18 mouse cellular contexts compared by ENCODE assay signal in genomic region chr9:98712023-98712563, GRCm38 (mm10).
DNase-seq lines count a peak whose midpoint lies in the region; ATAC-seq and TF ChIP-seq lines count a peak whose summit lies in the region.
"Had no signal": no experiment of that assay in that cellular context is flagged by ENCODE, and none has a peak within 500 bp of the region (broad histone marks: within the 10 kb centered on the region; RNA-seq: fewer than 3 reads in every experiment).

No protein-coding gene starts in this region.

- no peak for TF ChIP-seq EP300 in lung, postnatal 0 days (IDR thresholded peaks at IDR 0.05)

- no peaks in the 10 kb centered on the region for H3K36me3 ChIP-seq in intestine, embryonic 14.5 days (ENCODE audit: control insufficient read depth, insufficient read depth, low read length)
- H3K36me3 ChIP-seq in intestine, postnatal 0 days (ENCODE audit: control insufficient read depth, insufficient read depth) = no peaks in the 10 kb centered on the region
- H3K36me3 ChIP-seq in lung, postnatal 0 days (ENCODE audit: insufficient read depth, low read length) = no peaks in the 10 kb centered on the region
- no peaks in the 10 kb centered on the region for H3K36me3 ChIP-seq in embryonic facial prominence, embryonic 14.5 days (ENCODE audit: control insufficient read depth, insufficient read depth, low read length)
- H3K36me3 ChIP-seq in limb, embryonic 12.5 days = no peaks in the 10 kb centered on the region
- no peaks in the 10 kb centered on the region for H3K36me3 ChIP-seq in heart, embryonic 10.5 days
- H3K36me3 ChIP-seq: embryonic facial prominence, embryonic 12.5 days; forebrain, embryonic 12.5 days had no signal

- no peak overlapping the region for H3K4me2 ChIP-seq in intestine, embryonic 14.5 days (ENCODE audit: low read length)
- no peak overlapping the region for H3K4me2 ChIP-seq in intestine, postnatal 0 days (replicated peaks; ENCODE audit: low read depth)
- H3K4me2 ChIP-seq in lung, postnatal 0 days (replicated peaks; ENCODE audit: low read depth, low read length) = no peak overlapping the region
- H3K4me2 ChIP-seq in embryonic facial prominence, embryonic 14.5 days (ENCODE audit: low read depth, low read length) = no peak overlapping the region
- no peak overlapping the region for H3K4me2 ChIP-seq in limb, embryonic 12.5 days
- H3K4me2 ChIP-seq: embryonic facial prominence, embryonic 12.5 days; forebrain, embryonic 12.5 days; hindbrain, embryonic 14.5 days had no signal

- no peak for ATAC-seq in intestine, embryonic 14.5 days (replicated peaks; ENCODE audit: low FRiP score, low TSS enrichment, low read depth)
- ATAC-seq in intestine, postnatal 0 days = no peak
- ATAC-seq in lung, postnatal 0 days = peak; percentile 21; the same call in 1 of the 2 replicates
- peak; percentile 24; the same call in 1 of the 2 replicates for ATAC-seq in embryonic facial prominence, embryonic 14.5 days (ENCODE audit: low read depth)
- ATAC-seq in limb, embryonic 12.5 days (ENCODE audit: insufficient number of reproducible peaks, insufficient read depth, low FRiP score, low TSS enrichment, low read depth) = peak; percentile 51
- ATAC-seq: forebrain, embryonic 16.5 days had no signal

- H3K4me3 ChIP-seq in intestine, embryonic 14.5 days (ENCODE audit: low read depth, low read length) = no peak overlapping the region
- no peak overlapping the region for H3K4me3 ChIP-seq in intestine, postnatal 0 days (ENCODE audit: low read depth, low read length)
- H3K4me3 ChIP-seq in lung, postnatal 0 days (ENCODE audit: low read depth, low read length) = no peak overlapping the region
- no peak overlapping the region for H3K4me3 ChIP-seq in embryonic facial prominence, embryonic 14.5 days (ENCODE audit: low read depth, low read length)
- H3K4me3 ChIP-seq in limb, embryonic 12.5 days (replicated peaks) = no peak overlapping the region
- no peak overlapping the region for H3K4me3 ChIP-seq in heart, embryonic 10.5 days
- H3K4me3 ChIP-seq: embryonic facial prominence, embryonic 12.5 days; forebrain, embryonic 12.5 days had no signal

- H3K27ac ChIP-seq in intestine, embryonic 14.5 days (ENCODE audit: low read depth) = no peak overlapping the region
- no peak overlapping the region for H3K27ac ChIP-seq in intestine, postnatal 0 days (ENCODE audit: low read depth, low read length)
- H3K27ac ChIP-seq in lung, postnatal 0 days (ENCODE audit: low read length) = no peak overlapping the region
- H3K27ac ChIP-seq in embryonic facial prominence, embryonic 14.5 days (replicated peaks; ENCODE audit: low read depth, low read length) = no peak overlapping the region; the same call in 1 of the 2 replicates
- no peak overlapping the region for H3K27ac ChIP-seq in limb, embryonic 12.5 days
- H3K27ac ChIP-seq in heart, embryonic 10.5 days = no peak overlapping the region; the same call in 1 of the 2 replicates
- H3K27ac ChIP-seq: embryonic facial prominence, embryonic 12.5 days; forebrain, embryonic 12.5 days; hindbrain, embryonic 14.5 days had no signal

- DNase-seq in intestine, embryonic 14.5 days (ENCODE audit: low spot score) = peak; percentile 45
- DNase-seq in lung, postnatal 0 days (ENCODE audit: low spot score) = no peak
- DNase-seq in lung, postnatal 4 days = no peak
- DNase-seq in embryonic facial prominence, embryonic 14.5 days (ENCODE audit: low spot score) = no peak
- no peak for DNase-seq in cerebellum, postnatal 10 days
- no peak for DNase-seq in heart, embryonic 10.5 days (ENCODE audit: low spot score)
- DNase-seq: adrenal gland, adult 2 months; adrenal gland, postnatal 25 days; cerebellum, adult 18-20 months; cerebellum, adult 9-11 months; gastrocnemius, postnatal 14 days; heart, postnatal 14 days had no signal

- TF ChIP-seq CTCF in intestine, postnatal 0 days (IDR thresholded peaks at IDR 0.05; ENCODE audit: low read depth) = no peak
- no peak for TF ChIP-seq CTCF in lung, postnatal 0 days (IDR thresholded peaks at IDR 0.05)

- WGBS in intestine, embryonic 14.5 days = 58% methylated on average over 8 of the region's 8 CpGs
- WGBS in intestine, postnatal 0 days = 65% methylated on average over 8 of the region's 8 CpGs
- 53% methylated on average over 8 of the region's 8 CpGs for WGBS in lung, postnatal 0 days
- WGBS in embryonic facial prominence, embryonic 14.5 days = 50% methylated on average over 8 of the region's 8 CpGs
- 40% methylated on average over 8 of the region's 8 CpGs for WGBS in limb, embryonic 12.5 days
- 64% methylated on average over 8 of the region's 8 CpGs for WGBS in heart, embryonic 10.5 days

- H3K9me3 ChIP-seq in intestine, embryonic 14.5 days (ENCODE audit: control insufficient read depth, low read length) = no peaks in the 10 kb centered on the region
- no peaks in the 10 kb centered on the region for H3K9me3 ChIP-seq in intestine, postnatal 0 days (ENCODE audit: control insufficient read depth)
- H3K9me3 ChIP-seq in lung, postnatal 0 days (ENCODE audit: low read length) = no peaks in the 10 kb centered on the region
- H3K9me3 ChIP-seq in embryonic facial prominence, embryonic 14.5 days (ENCODE audit: control insufficient read depth, low read length) = no peaks in the 10 kb centered on the region
- no peaks in the 10 kb centered on the region for H3K9me3 ChIP-seq in limb, embryonic 12.5 days
- H3K9me3 ChIP-seq in heart, embryonic 10.5 days = no peaks in the 10 kb centered on the region
- H3K9me3 ChIP-seq: embryonic facial prominence, embryonic 12.5 days; forebrain, embryonic 12.5 days had no signal

- H3K4me1 ChIP-seq in intestine, embryonic 14.5 days (replicated peaks; ENCODE audit: control insufficient read depth, insufficient read depth, low read length) = peaks cover 9% of the 10 kb centered on the region; the same call in 1 of the 2 replicates
- no peaks in the 10 kb centered on the region for H3K4me1 ChIP-seq in intestine, postnatal 0 days (replicated peaks; ENCODE audit: control insufficient read depth, insufficient read depth, low read length)
- H3K4me1 ChIP-seq in lung, postnatal 0 days (ENCODE audit: insufficient read depth, low read depth, low read length) = no peaks in the 10 kb centered on the region
- H3K4me1 ChIP-seq in embryonic facial prominence, embryonic 14.5 days (ENCODE audit: control insufficient read depth, insufficient read depth, low read length) = peaks cover 10% of the 10 kb centered on the region
- peaks cover 52% of the 10 kb centered on the region for H3K4me1 ChIP-seq in limb, embryonic 12.5 days (replicated peaks)
- peaks cover 18% of the 10 kb centered on the region; the same call in 1 of the 2 replicates for H3K4me1 ChIP-seq in heart, embryonic 10.5 days

- no peaks in the 10 kb centered on the region for H3K27me3 ChIP-seq in intestine, embryonic 14.5 days (replicated peaks; ENCODE audit: control insufficient read depth, insufficient read depth, low read length)
- H3K27me3 ChIP-seq in intestine, postnatal 0 days (replicated peaks; ENCODE audit: control insufficient read depth, insufficient read depth, low read length) = no peaks in the 10 kb centered on the region
- no peaks in the 10 kb centered on the region for H3K27me3 ChIP-seq in lung, postnatal 0 days (replicated peaks; ENCODE audit: insufficient read depth, low read length)
- H3K27me3 ChIP-seq in embryonic facial prominence, embryonic 14.5 days (replicated peaks; ENCODE audit: control insufficient read depth, insufficient read depth, low read length) = no peaks in the 10 kb centered on the region
- H3K27me3 ChIP-seq in limb, embryonic 12.5 days = no peaks in the 10 kb centered on the region
- no peaks in the 10 kb centered on the region for H3K27me3 ChIP-seq in heart, embryonic 10.5 days (ENCODE audit: insufficient read depth, poor library complexity, severe bottlenecking)
- H3K27me3 ChIP-seq: forebrain, embryonic 12.5 days had no signal

- no peak overlapping the region for H3K9ac ChIP-seq in intestine, embryonic 14.5 days (ENCODE audit: low read length)
- no peak overlapping the region for H3K9ac ChIP-seq in intestine, postnatal 0 days (ENCODE audit: low read depth, low read length)
- H3K9ac ChIP-seq in lung, postnatal 0 days (replicated peaks; ENCODE audit: low read depth) = no peak overlapping the region
- no peak overlapping the region for H3K9ac ChIP-seq in embryonic facial prominence, embryonic 14.5 days (ENCODE audit: low read depth, low read length)
- no peak overlapping the region for H3K9ac ChIP-seq in limb, embryonic 12.5 days (replicated peaks)
- H3K9ac ChIP-seq: embryonic facial prominence, embryonic 12.5 days; forebrain, embryonic 12.5 days; hindbrain, embryonic 14.5 days had no signal

Comparison
In these comparisons a context has a peak if more than half of its experiments do, and no peak if none do; other contexts are left out.
1. ATAC-seq: peak in lung, postnatal 0 days (single experiment), embryonic facial prominence, embryonic 14.5 days (single experiment) and limb, embryonic 12.5 days (single experiment); none in intestine, embryonic 14.5 days (single experiment) and intestine, postnatal 0 days (single experiment).